Mouse (Mus musculus) hindbrain, embryonic 11.5 days (tissue): ENCODE measurements around the gene Sgsm2. TPM values are rescaled to one million over a fixed set of nuclear protein-coding genes. Genes with fewer than 3 reads are reported as not detected.

ENCODE experiments used
- ATAC-seq: fragments of 200-750 bp; cut with Nextera tagmentation; 2 replicates; pipeline ENCODE4 v1.8.0; 2017; ENCODE audit warnings: mild to moderate bottlenecking, moderate TSS enrichment, moderate library complexity; ENCODE audit not compliant: low FRiP score
- DNase-seq: peaks from one replicate; pipeline ENCODE4 v3.0.0-alpha.2; 2015; ENCODE audit warnings: low spot score
- H3K27ac ChIP-seq: fragments of 300-500 bp; sonication (generic); 2 replicates; pipeline ENCODE4 v1.5.1; 2014; ENCODE audit warnings: mild to moderate bottlenecking, low read depth, low read length
- H3K27me3 ChIP-seq: fragments of 300-500 bp; sonication (generic); 2 replicates; pipeline ENCODE4 v1.6.1; 2014; ENCODE audit warnings: mild to moderate bottlenecking, low read length, moderate library complexity, mixed read lengths; ENCODE audit not compliant: control insufficient read depth, insufficient read depth
- H3K36me3 ChIP-seq: fragments of 300-500 bp; sonication (generic); 2 replicates; pipeline ENCODE4 v1.6.1; 2014; ENCODE audit warnings: mild to moderate bottlenecking, low read length, moderate library complexity, mixed read lengths; ENCODE audit not compliant: control insufficient read depth, insufficient read depth
- H3K4me1 ChIP-seq: fragments of 300-500 bp; sonication (generic); replicated peaks from 2 replicates; pipeline ENCODE4 v1.6.1; 2014; ENCODE audit warnings: low read length, mixed read lengths; ENCODE audit not compliant: control insufficient read depth, insufficient read depth
- H3K4me2 ChIP-seq: fragments of 300-500 bp; sonication (generic); replicated peaks from 2 replicates; pipeline ENCODE4 v1.6.1; 2014; ENCODE audit warnings: mild to moderate bottlenecking, low read depth, low read length
- H3K4me3 ChIP-seq: fragments of 300-500 bp; sonication (generic); 2 replicates; pipeline ENCODE4 v1.5.1; 2014; ENCODE audit warnings: low read depth, low read length
- H3K9ac ChIP-seq: fragments of 300-500 bp; sonication (generic); 2 replicates; pipeline ENCODE4 v1.6.1; 2014; ENCODE audit warnings: low read depth, low read length
- H3K9me3 ChIP-seq: fragments of 300-500 bp; sonication (generic); 2 replicates; pipeline ENCODE4 v1.6.1; 2016; ENCODE audit warnings: low read length; ENCODE audit not compliant: control insufficient read depth
- WGBS: fragments of 180-500 bp; shearing (Covaris S2); extraction: QIAGEN DNeasy Blood & Tissue Kit; methylation state at CpG from one replicate; pipeline ENCODE4 v1.1.7; 2014; 5-methylcytosine and 5-hydroxymethylcytosine counted together
- polyA plus RNA-seq: library from polyadenylated mRNA; unstranded; fragments of >200 nt; fragmentation: Nextera tagmentation; extraction: Ambion mirVana; gene quantifications from 2 replicates; pipeline ENCODE4 v1.2.1, GENCODE M21; 2014

Gene Sgsm2
- polyA plus RNA-seq, 1 experiment from 2014 or later = 6.3 TPM

DNA sequence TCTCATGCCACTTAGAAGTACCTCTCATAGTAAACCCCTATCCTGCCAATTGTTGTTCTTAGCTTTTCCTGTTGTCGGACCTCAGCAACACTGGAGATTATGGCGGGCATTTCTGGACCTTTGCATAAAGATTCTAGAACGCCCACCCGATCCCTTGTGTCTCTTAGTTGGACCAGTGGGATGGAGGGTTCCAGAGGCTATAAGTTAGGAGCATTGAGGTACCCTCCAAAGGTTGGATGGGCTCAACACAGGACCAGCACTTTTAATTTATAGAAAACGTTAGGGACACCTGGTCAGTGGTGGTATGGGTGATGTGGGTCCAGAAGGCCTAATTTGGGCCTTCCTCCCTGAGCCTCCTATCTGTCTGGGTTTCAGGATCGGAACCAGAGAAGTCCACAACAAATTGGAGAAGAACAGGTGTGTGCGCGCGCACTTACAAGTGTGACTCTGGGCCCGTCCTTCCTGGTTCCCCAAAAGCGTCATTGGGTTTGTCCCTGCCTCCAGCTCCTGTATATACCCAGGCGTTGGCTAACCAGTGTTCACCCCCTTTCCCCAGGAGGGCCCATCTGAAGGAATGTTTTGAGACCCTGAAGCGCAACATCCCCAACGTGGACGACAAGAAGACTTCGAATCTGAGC lies 59.7 kb downstream of the Sgsm2 start:
- Histone ChIP-seq H3K9me3 (no peaks in the 10 kb centered on the region), H3K27me3 (no peaks in the 10 kb centered on the region), H3K4me3 (peak overlapping the region; percentile 54), H3K4me1 (peaks cover 14% of the 10 kb centered on the region; the same call in 1 of the 2 replicates), H3K4me2 (peak overlapping the region; percentile 79), H3K36me3 (no peaks in the 10 kb centered on the region), H3K27ac (peak overlapping the region; percentile 89), H3K9ac (no peak overlapping the region; the same call in 1 of the 2 replicates)
- ATAC-seq (no peak), DNase-seq (no peak)
- 44% methylated on average over 16 of the region's 16 CpGs for WGBS

DNA sequence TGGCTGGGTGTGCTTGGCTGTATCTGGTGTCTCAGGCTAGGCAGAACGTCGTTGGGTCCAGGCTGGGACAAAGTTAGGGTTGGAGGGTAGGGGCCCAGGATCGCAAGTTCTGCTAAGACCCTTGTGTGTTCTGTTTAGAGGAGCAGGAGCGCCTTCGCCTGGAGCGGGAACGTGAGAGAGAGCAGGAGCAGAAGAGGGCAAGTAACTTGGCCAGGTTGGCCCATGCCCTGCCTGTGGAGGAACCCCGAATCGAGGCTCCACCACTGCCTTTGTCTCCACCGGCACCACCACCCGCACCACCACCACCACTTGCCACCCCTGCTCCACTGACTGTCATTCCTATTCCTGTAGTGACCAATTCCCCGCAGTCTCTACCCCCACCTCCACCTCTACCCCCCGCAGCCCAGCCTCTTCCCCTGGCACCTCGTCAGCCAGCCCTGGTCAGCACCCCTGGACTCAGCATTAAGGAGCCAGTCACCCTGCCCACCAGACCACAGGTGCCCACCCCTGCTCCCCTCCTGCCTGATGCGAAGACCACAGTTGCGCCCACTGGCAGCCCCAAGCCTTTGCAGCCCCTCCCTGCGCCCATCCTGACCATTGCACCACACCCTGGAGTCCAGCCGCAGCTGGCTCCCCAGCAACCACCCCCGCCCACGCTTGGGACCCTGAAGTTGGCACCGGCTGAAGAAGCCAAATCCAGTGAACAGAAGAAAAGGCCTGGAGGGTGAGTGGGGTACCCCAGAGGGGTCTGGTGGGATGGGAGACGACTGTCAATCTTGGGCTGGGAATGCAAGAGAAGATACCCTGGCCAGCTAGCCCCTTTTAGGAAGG lies 60.4 kb downstream of the Sgsm2 start:
- no peaks in the 10 kb centered on the region for H3K36me3 ChIP-seq
- no peak overlapping the region for H3K27ac ChIP-seq
- DNase-seq = no peak
- 93% methylated on average over 22 of the region's 22 CpGs for WGBS
- H3K27me3 ChIP-seq = no peaks in the 10 kb centered on the region
- no peak overlapping the region for H3K4me2 ChIP-seq
- no peak for ATAC-seq
- no peak overlapping the region for H3K4me3 ChIP-seq
- H3K9me3 ChIP-seq = no peaks in the 10 kb centered on the region
- H3K9ac ChIP-seq = no peak overlapping the region
- H3K4me1 ChIP-seq = peaks cover 14% of the 10 kb centered on the region; the same call in 1 of the 2 replicates

- no peak overlapping the region for H3K27ac ChIP-seq
- no peak overlapping the region for H3K9ac ChIP-seq
- no peak overlapping the region for H3K4me3 ChIP-seq
- peaks cover 14% of the 10 kb centered on the region; the same call in 1 of the 2 replicates for H3K4me1 ChIP-seq
- no peaks in the 10 kb centered on the region for H3K27me3 ChIP-seq
- WGBS = 89% methylated on average over 6 of the region's 6 CpGs
- DNase-seq = no peak
- no peaks in the 10 kb centered on the region for H3K9me3 ChIP-seq
- no peak for ATAC-seq
- H3K4me2 ChIP-seq = no peak overlapping the region
- no peaks in the 10 kb centered on the region for H3K36me3 ChIP-seq
Measured at GRCm38 (mm10) chr11:74835593-74836224, 61.2 kb downstream of the Sgsm2 start.

- ATAC-seq (no peak), DNase-seq (no peak)
- Histone ChIP-seq H3K9ac (no peak overlapping the region), H3K4me1 (peaks cover 14% of the 10 kb centered on the region; the same call in 1 of the 2 replicates), H3K27me3 (no peaks in the 10 kb centered on the region), H3K36me3 (no peaks in the 10 kb centered on the region), H3K9me3 (no peaks in the 10 kb centered on the region), H3K27ac (no peak overlapping the region), H3K4me2 (no peak overlapping the region), H3K4me3 (no peak overlapping the region)
- WGBS = 65% methylated on average over 5 of the region's 5 CpGs
Measured at GRCm38 (mm10) chr11:74834650-74835277, 62.1 kb downstream of the Sgsm2 start.

GRCm38 (mm10) chr11:74834359-74834638 lies 62.6 kb downstream of the Sgsm2 start:
- no peak overlapping the region for H3K27ac ChIP-seq
- 69% methylated on average over 1 of the region's 1 CpGs for WGBS
- ATAC-seq (no peak), DNase-seq (no peak)
- no peaks in the 10 kb centered on the region for H3K9me3 ChIP-seq
- no peaks in the 10 kb centered on the region for H3K36me3 ChIP-seq
- no peak overlapping the region for H3K4me2 ChIP-seq
- H3K27me3 ChIP-seq = no peaks in the 10 kb centered on the region
- H3K4me3 ChIP-seq = no peak overlapping the region
- peak overlapping the region; percentile 27; the same call in 1 of the 2 replicates for H3K9ac ChIP-seq
- peaks cover 15% of the 10 kb centered on the region for H3K4me1 ChIP-seq

- Histone ChIP-seq H3K4me3 (0 out of 2 replicates have a peak overlapping the region, but pooled peaks have one; percentile 74), H3K4me1 (peaks cover 19% of the 10 kb centered on the region), H3K27ac (no peak overlapping the region), H3K36me3 (no peaks in the 10 kb centered on the region), H3K27me3 (no peaks in the 10 kb centered on the region), H3K9ac (peak overlapping the region; percentile 27; the same call in 1 of the 2 replicates), H3K9me3 (no peaks in the 10 kb centered on the region), H3K4me2 (no peak overlapping the region)
- DNase-seq = no peak
- ATAC-seq = no peak
- 82% methylated on average over 8 of the region's 8 CpGs for WGBS
Measured at GRCm38 (mm10) chr11:74833536-74834358, 63.1 kb downstream of the Sgsm2 start.

- ATAC-seq (no peak), DNase-seq (peak; percentile 73)
- Histone ChIP-seq H3K4me2 (peak overlapping the region; percentile 58), H3K27ac (peak overlapping the region; percentile 89), H3K36me3 (no peaks in the 10 kb centered on the region), H3K4me3 (peak overlapping the region; percentile 74), H3K9ac (peak overlapping the region; percentile 20; the same call in 1 of the 2 replicates), H3K27me3 (no peaks in the 10 kb centered on the region), H3K4me1 (peaks cover 17% of the 10 kb centered on the region), H3K9me3 (no peaks in the 10 kb centered on the region)
- under 1% methylated on average over 26 of the region's 26 CpGs for WGBS
Measured at GRCm38 (mm10) chr11:74832503-74833143, 64.2 kb downstream of the Sgsm2 start.
